Mouse (Mus musculus) heart, adult 18-20 months (tissue): ENCODE data around the gene Mul1. TPM values are rescaled to one million over a fixed set of nuclear protein-coding genes. Genes with fewer than 3 reads are reported as not detected.

ENCODE experiments used
- DNase-seq, 2 experiments: peaks; one replicate each; pipeline ENCODE4 v3.0.0; 2021 to 2022; ENCODE audit warnings: mixed read lengths in 1 of 2
- long read RNA-seq, 2 experiments: library from polyadenylated mRNA; stranded (forward); transcript quantifications; one replicate each; pipeline ENCODE4 v2.0.0; 2021
- total RNA-seq, 2 experiments: library from RNA; stranded (reverse); gene quantifications; 2 replicates each; pipeline ENCODE4 v1.2.3; 2021

Gene Mul1
- 10 to 100 TPM; 76.1 to 88.4 TPM for total RNA-seq
- long read RNA-seq, experiment 1, transcript Mul1-201 (4 exons, 3,733 nt) = major isoform, 42 of 61 reads
- long read RNA-seq, experiment 1, partial matches to known transcripts = 5 of 61 reads
- long read RNA-seq, experiment 1, other reads (novel, unspliced or antisense) = 14 of 61 reads
- long read RNA-seq, experiment 2, transcript Mul1-201 (4 exons, 3,733 nt) = major isoform, 9 of 27 reads
- long read RNA-seq, experiment 2, partial matches to known transcripts = 3 of 27 reads
- long read RNA-seq, experiment 2, other reads (novel, unspliced or antisense) = 15 of 27 reads

- DNase-seq = peak; percentile 96 to 99
Measured at GRCm38 (mm10) chr4:138434347-138435316, at the start of gene Mul1. Mul1 (plus strand) TSS chr4:138434671.

GRCm38 (mm10) chr4:138393703-138394102 is 40.8 kb upstream of the Mul1 start:
- no peak for DNase-seq

GRCm38 (mm10) chr4:138395087-138395970 is 39.1 kb upstream of the Mul1 start:
- no peak for DNase-seq

GRCm38 (mm10) chr4:138395971-138396645 is 38.4 kb upstream of the Mul1 start, which contains the start of gene Fam43b:
Fam43b (minus strand) TSS chr4:138396528.
- peak; percentile 25 to 38 for DNase-seq

GRCm38 (mm10) chr4:138396711-138397110 is 37.8 kb upstream of the Mul1 start:
- DNase-seq = no peak

- peak; percentile 26 to 59 for DNase-seq
Measured at GRCm38 (mm10) chr4:138404806-138405205, 29.7 kb upstream of the Mul1 start.

GRCm38 (mm10) chr4:138407479-138408194 is 26.8 kb upstream of the Mul1 start:
- DNase-seq = peak; percentile 29 to 48

GRCm38 (mm10) chr4:138411011-138411410 is 23.5 kb upstream of the Mul1 start:
- DNase-seq = no peak

- DNase-seq = no peak
Measured at GRCm38 (mm10) chr4:138411504-138412121, 22.9 kb upstream of the Mul1 start.

GRCm38 (mm10) chr4:138414725-138415124 is 19.7 kb upstream of the Mul1 start:
- DNase-seq = peak in 1 of 2 experiments; percentile 24

- DNase-seq = no peak
Measured at GRCm38 (mm10) chr4:138415991-138416390, 18.5 kb upstream of the Mul1 start.

GRCm38 (mm10) chr4:138416414-138416813 is 18.1 kb upstream of the Mul1 start:
- no peak for DNase-seq

GRCm38 (mm10) chr4:138417882-138418281 is 16.6 kb upstream of the Mul1 start:
- DNase-seq = no peak

GRCm38 (mm10) chr4:138418340-138418957 is 16.0 kb upstream of the Mul1 start:
- DNase-seq = no peak

- peak in 1 of 2 experiments; percentile 1 for DNase-seq
Measured at GRCm38 (mm10) chr4:138425028-138425427, 9.4 kb upstream of the Mul1 start.

- DNase-seq = peak in 1 of 2 experiments; percentile 1
Measured at GRCm38 (mm10) chr4:138425604-138426003, 8.9 kb upstream of the Mul1 start.

- DNase-seq = peak; percentile 85 to 95
Measured at GRCm38 (mm10) chr4:138426778-138427705, 7.4 kb upstream of the Mul1 start.

GRCm38 (mm10) chr4:138429778-138430177 is 4.7 kb upstream of the Mul1 start:
- DNase-seq = no peak
